In the genomic region with DNA sequence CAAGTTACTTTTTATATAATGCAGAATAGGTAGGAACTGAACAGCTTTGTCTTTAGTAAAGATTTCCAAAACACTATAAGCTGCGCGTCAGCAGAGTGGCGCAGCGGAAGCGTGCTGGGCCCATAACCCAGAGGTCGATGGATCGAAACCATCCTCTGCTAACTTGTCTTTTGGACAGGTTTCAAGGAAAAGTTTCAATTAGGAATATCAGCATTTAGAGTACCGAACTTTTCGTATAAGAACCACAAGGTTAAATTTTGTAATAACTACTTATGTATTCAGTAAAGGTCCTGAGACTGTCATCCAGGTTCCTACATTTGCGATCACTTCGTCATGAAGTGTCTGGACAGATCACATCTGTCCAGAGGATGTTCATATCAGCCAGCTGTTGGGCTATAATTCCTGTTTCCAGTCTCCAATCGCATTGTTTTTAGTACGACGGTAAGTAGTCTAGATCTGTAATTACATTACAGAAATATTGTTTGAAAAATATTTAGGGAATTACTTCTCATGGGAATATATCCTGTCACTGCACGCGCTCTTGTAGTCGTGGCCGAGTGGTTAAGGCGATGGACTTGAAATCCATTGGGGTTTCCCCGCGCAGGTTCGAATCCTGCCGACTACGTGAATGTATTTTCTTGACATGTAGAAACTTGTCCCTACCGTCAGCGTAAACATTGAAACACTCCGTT, we compare ENCODE assay signal across 8 mouse cellular contexts. TPM values are rescaled to one million over a fixed set of nuclear protein-coding genes. Genes with fewer than 3 reads are reported as not detected.
DNase-seq lines count a peak whose midpoint lies in the region; ATAC-seq and TF ChIP-seq lines count a peak whose summit lies in the region.

No protein-coding gene starts in this region.

- DNase-seq in Patski (ENCODE audit: low read depth, low spot score) = no peak
- peak; percentile 84 to 96 for DNase-seq in cerebellum, postnatal 36 days
- peak; percentile 95 to 97 for DNase-seq in frontal cortex, postnatal 36 days (ENCODE audit: low spot score in 2 of 2)
- peak; percentile 88 to 89 for DNase-seq in layer of hippocampus, postnatal 36 days
- DNase-seq in lung, postnatal 25 days (ENCODE audit: low spot score) = peak; percentile 89
- peak; percentile 72 for DNase-seq in retina, adult 2 months (ENCODE audit: low read depth, low spot score)
- peak; percentile 90 to 95 for DNase-seq in thymus, postnatal 36 days

- no peak for TF ChIP-seq CTCF in Patski (IDR thresholded peaks at IDR 0.05)

- H3K9me3 ChIP-seq in hindbrain, embryonic 15.5 days = no peaks in the 10 kb centered on the region

- H3K9ac ChIP-seq in hindbrain, embryonic 15.5 days = peak overlapping the region; percentile 29; the same call in 1 of the 2 replicates

- WGBS in hindbrain, embryonic 15.5 days = under 1% methylated on average over 27 of the region's 27 CpGs

- H3K27ac ChIP-seq in hindbrain, embryonic 15.5 days (replicated peaks) = peak overlapping the region; percentile 62

- peak overlapping the region; percentile 91 for H3K4me2 ChIP-seq in hindbrain, embryonic 15.5 days

- H3K4me1 ChIP-seq in hindbrain, embryonic 15.5 days (replicated peaks) = peaks cover 17% of the 10 kb centered on the region

- no peaks in the 10 kb centered on the region for H3K27me3 ChIP-seq in Patski
- no peaks in the 10 kb centered on the region for H3K27me3 ChIP-seq in hindbrain, embryonic 15.5 days

- ATAC-seq in Patski = peak; percentile 61
- peak; percentile 85 for ATAC-seq in hindbrain, embryonic 15.5 days (ENCODE audit: low FRiP score, low read depth)

- CTCF ChIA-PET in Patski (lab: Charles Lee) = interaction anchor here (1.0 to 2.8 kb wide), 5 partner anchors 8 to 93 kb away, joined by 3 to 18 read pairs (median 3); no protein-coding TSS in a partner anchor

- in situ Hi-C loops in Patski (cut with MboI; ENCODE audit: low pct_unique_long_range_greater_than_20kb) = loop anchor here (5.0 to 10.0 kb wide), 2 partner anchors 223 to 1575 kb away; no protein-coding TSS in a partner anchor

- no peaks in the 10 kb centered on the region for H3K36me3 ChIP-seq in hindbrain, embryonic 15.5 days

- POLR2A ChIA-PET in Patski (lab: Charles Lee) = no interaction called here

- H3K4me3 ChIP-seq in hindbrain, embryonic 15.5 days = peak overlapping the region; percentile 56

RNA-seq across cellular contexts. Expression of gene Hist1h4h, which starts 13.1 kb away (rescaled TPM):
- 7.0 TPM for polyA plus RNA-seq in Patski (2021)
- 1.7 and 2.7 TPM in 2 replicates for polyA plus RNA-seq in hindbrain, embryonic 15.5 days (2015; fragmentation: Nextera tagmentation; extraction: Ambion mirVana)
- total RNA-seq in layer of hippocampus, postnatal 36 days (2021) = 100 to 1,000 TPM; 363 to 377 TPM

RNA-seq across cellular contexts. Expression of gene Hist1h2af, which starts 16.0 kb away (rescaled TPM):
- 1.3 TPM for polyA plus RNA-seq in Patski (2021)
- polyA plus RNA-seq in hindbrain, embryonic 15.5 days (2015; fragmentation: Nextera tagmentation; extraction: Ambion mirVana) = 0.82 and 2.1 TPM in 2 replicates
- total RNA-seq in layer of hippocampus, postnatal 36 days (2021) = 10 to 100 TPM; 12.2 to 14.4 TPM

RNA-seq across cellular contexts. Expression of gene Hist1h3g, which starts 17.5 kb away (rescaled TPM):
- 1.7 TPM for polyA plus RNA-seq in Patski (2021)
- 0.85 and 1.2 TPM in 2 replicates for polyA plus RNA-seq in hindbrain, embryonic 15.5 days (2015; fragmentation: Nextera tagmentation; extraction: Ambion mirVana)
- 1 to 10 TPM; 3.9 to 4.9 TPM for total RNA-seq in layer of hippocampus, postnatal 36 days (2021)

RNA-seq across cellular contexts. Expression of gene Hist1h2bh, which starts 25.4 kb away (rescaled TPM):
- 2.1 TPM for polyA plus RNA-seq in Patski (2021)
- polyA plus RNA-seq in hindbrain, embryonic 15.5 days (2015; fragmentation: Nextera tagmentation; extraction: Ambion mirVana) = 0.17 and 0.19 TPM in 2 replicates
- 1 to 10 TPM; 1.1 to 1.2 TPM for total RNA-seq in layer of hippocampus, postnatal 36 days (2021)

RNA-seq across cellular contexts. Expression of gene Hist1h3f, which starts 26.1 kb away (rescaled TPM):
- polyA plus RNA-seq in Patski (2021) = 0.49 TPM
- 0.21 and 0.62 TPM in 2 replicates for polyA plus RNA-seq in hindbrain, embryonic 15.5 days (2015; fragmentation: Nextera tagmentation; extraction: Ambion mirVana)
- total RNA-seq in layer of hippocampus, postnatal 36 days (2021) = 10 to 100 TPM; 16.2 to 17.4 TPM
